Mouse (Mus musculus) myocyte (in vitro differentiated cells): ENCODE measurements around the gene Sfrp5.

Source experiments
- CEBPB ChIP-seq: IDR thresholded peaks from 2 replicates; pipeline ENCODE4 v1.6.1; 2011; ENCODE audit warnings: mild to moderate bottlenecking, moderate library complexity; ENCODE audit not compliant: poor library complexity, insufficient read depth, severe bottlenecking
- E2F4 ChIP-seq: IDR thresholded peaks from one replicate; pipeline ENCODE4 v1.6.1; 2011; ENCODE audit warnings: mild to moderate bottlenecking, control low read depth, moderate library complexity; ENCODE audit not compliant: insufficient read depth
- MYOD1 ChIP-seq, 3 experiments: IDR thresholded peaks; one replicate each; pipeline ENCODE4 v1.6.1; 2011; ENCODE audit warnings: control low read depth in 2 of 3, low read depth in 2 of 3, mild to moderate bottlenecking in 2 of 3, moderate library complexity in 1 of 3; ENCODE audit not compliant: insufficient read length in 2 of 3, control insufficient read depth in 1 of 3
- MYOG ChIP-seq, 3 experiments: IDR thresholded peaks; one replicate each; pipeline ENCODE4 v1.6.1; 2011; ENCODE audit warnings: control low read depth in 2 of 3, low read depth in 2 of 3, mild to moderate bottlenecking in 2 of 3; ENCODE audit not compliant: insufficient read length in 2 of 3, control insufficient read depth in 1 of 3, insufficient read depth in 1 of 3
- POLR2A ChIP-seq: IDR thresholded peaks from one replicate; pipeline ENCODE4 v1.6.1; 2011; ENCODE audit warnings: low read depth, mild to moderate bottlenecking, control low read depth, moderate library complexity; ENCODE audit not compliant: insufficient read length
- POLR2AphosphoS2 ChIP-seq: IDR thresholded peaks from one replicate; pipeline ENCODE4 v1.6.1; 2011; ENCODE audit warnings: low read depth, control low read depth; ENCODE audit not compliant: insufficient read length
- SRF ChIP-seq: IDR thresholded peaks from one replicate; pipeline ENCODE4 v1.6.1; 2011; ENCODE audit warnings: low read depth; ENCODE audit not compliant: control insufficient read depth, insufficient read length
- TCF12 ChIP-seq: IDR thresholded peaks from one replicate; pipeline ENCODE4 v1.6.1; 2011; ENCODE audit warnings: mild to moderate bottlenecking, control low read depth; ENCODE audit not compliant: poor library complexity, insufficient read depth, severe bottlenecking
- USF1 ChIP-seq: IDR thresholded peaks from one replicate; pipeline ENCODE4 v1.6.1; 2011; ENCODE audit warnings: low read depth, mild to moderate bottlenecking, control low read depth, moderate library complexity

- TF ChIP-seq USF1, result no peak
- TF ChIP-seq SRF, result no peak
- TF ChIP-seq POLR2AphosphoS2, result no peak
- no peak for TF ChIP-seq POLR2A
- TF ChIP-seq CEBPB, result no peak
- TF ChIP-seq MYOD1 (IDR thresholded peaks at IDR 0.05; ENCODE audit: control insufficient read depth in 1 of 3, insufficient read length in 2 of 3, low read depth in 2 of 3), result no peak
- TF ChIP-seq E2F4, result no peak
- TF ChIP-seq TCF12, result no peak
- no peak for TF ChIP-seq MYOG (IDR thresholded peaks at IDR 0.05; ENCODE audit: control insufficient read depth in 1 of 3, insufficient read depth in 1 of 3, insufficient read length in 2 of 3, low read depth in 2 of 3)
Observed at GRCm38 (mm10) chr19:42166130-42166529, 35.9 kb downstream of the Sfrp5 start.
